Mouse (Mus musculus) liver, embryonic 14.5 days (tissue): ENCODE results near the gene Pisd. TPM values are rescaled to one million over a fixed set of nuclear protein-coding genes. Genes with fewer than 3 reads are reported as not detected.
A peak's percentile ranks its signal among the peaks of the same experiment; 100 is the strongest.
"Not testable (repeated sequence)": the region's sequence is repeated elsewhere in the genome, so short reads cannot be mapped to it uniquely, and the experiment has no call there.

Experiments
- ATAC-seq: fragments of 200-750 bp; cut with Nextera tagmentation; 2 replicates; pipeline ENCODE4 v1.8.0; 2017; ENCODE audit warnings: moderate number of reproducible peaks, mild to moderate bottlenecking, moderate library complexity; ENCODE audit not compliant: insufficient read depth
- DNase-seq, 3 experiments: peaks; one replicate each; pipeline ENCODE4 v3.0.0-alpha.2; 2012 to 2013; ENCODE audit warnings: low read depth in 3 of 3, low spot score in 3 of 3
- H3K27ac ChIP-seq: fragments of 300-500 bp; sonication (generic); 2 replicates; pipeline ENCODE4 v1.5.1; 2014; ENCODE audit warnings: moderate library complexity, mild to moderate bottlenecking, control low read depth, inconsistent platforms
- H3K27me3 ChIP-seq: fragments of 300-500 bp; sonication (generic); 2 replicates; pipeline ENCODE4 v1.6.1; 2014; ENCODE audit warnings: mild to moderate bottlenecking, low read length, moderate library complexity; ENCODE audit not compliant: control insufficient read depth, insufficient read depth
- H3K36me3 ChIP-seq: fragments of 300-500 bp; sonication (generic); replicated peaks from 2 replicates; pipeline ENCODE4 v1.6.1; 2014; ENCODE audit warnings: low read depth; ENCODE audit not compliant: control insufficient read depth, insufficient read depth
- H3K4me1 ChIP-seq, 2 experiments: fragments of 200-500 bp in 1 of 2; fragments of 300-500 bp in 1 of 2; sonication (generic) in 1 of 2; replicated peaks; 2 replicates each; pipeline ENCODE4 v1.6.1; 2012 to 2014; ENCODE audit warnings: antibody characterized with exemption in 1 of 2, inconsistent platforms in 1 of 2, low read length in 1 of 2; ENCODE audit not compliant: control insufficient read depth in 2 of 2, insufficient read depth in 2 of 2
- H3K4me2 ChIP-seq: fragments of 300-500 bp; sonication (generic); 2 replicates; pipeline ENCODE4 v1.6.1; 2014; ENCODE audit warnings: low read depth, mild to moderate bottlenecking, control low read depth, moderate library complexity
- H3K4me3 ChIP-seq, 2 experiments: fragments of 200-500 bp in 1 of 2; fragments of 300-500 bp in 1 of 2; sonication (generic) in 1 of 2; 2 replicates each; pipeline ENCODE4 v1.5.1; 2012 to 2014; ENCODE audit warnings: low read depth in 2 of 2, low read length in 2 of 2, mild to moderate bottlenecking in 2 of 2, control low read depth in 1 of 2, inconsistent platforms in 1 of 2, moderate library complexity in 1 of 2; ENCODE audit not compliant: insufficient read depth in 1 of 2
- H3K9ac ChIP-seq: fragments of 300-500 bp; sonication (generic); replicated peaks from 2 replicates; pipeline ENCODE4 v1.6.1; 2014; ENCODE audit warnings: mild to moderate bottlenecking, control low read depth, moderate library complexity
- H3K9me3 ChIP-seq: fragments of 300-500 bp; sonication (generic); 2 replicates; pipeline ENCODE4 v1.6.1; 2016; ENCODE audit warnings: low read length, mixed read lengths; ENCODE audit not compliant: control insufficient read depth
- CTCF ChIP-seq: IDR thresholded peaks from 2 replicates; pipeline ENCODE4 v1.5.1; 2016; ENCODE audit warnings: antibody characterized with exemption, low read depth, control low read depth
- EP300 ChIP-seq: IDR thresholded peaks from 2 replicates; pipeline ENCODE4 v1.6.1; 2016; ENCODE audit warnings: antibody characterized with exemption, low read depth
- WGBS: fragments of 180-500 bp; shearing (Covaris S2); extraction: QIAGEN DNeasy Blood & Tissue Kit; methylation state at CpG from one replicate; pipeline ENCODE4 v1.1.7; 2014; ENCODE audit not compliant: insufficient replicate concordance; 5-methylcytosine and 5-hydroxymethylcytosine counted together
- polyA plus RNA-seq, 2 experiments: library from polyadenylated mRNA; depleted of rRNA in 1 of 2; stranded (reverse) in 1 of 2; unstranded in 1 of 2; fragments of >200 nt; fragmentation: Nextera tagmentation in 1 of 2; extraction: Ambion mirVana in 1 of 2; gene quantifications; 2 replicates each; pipeline versions ENCODE4 v1.2.1 to v1.2.3; 2012 to 2014

Pisd gene
- polyA plus RNA-seq, 2 experiments, result 21.7 to 29.0 TPM

DNA sequence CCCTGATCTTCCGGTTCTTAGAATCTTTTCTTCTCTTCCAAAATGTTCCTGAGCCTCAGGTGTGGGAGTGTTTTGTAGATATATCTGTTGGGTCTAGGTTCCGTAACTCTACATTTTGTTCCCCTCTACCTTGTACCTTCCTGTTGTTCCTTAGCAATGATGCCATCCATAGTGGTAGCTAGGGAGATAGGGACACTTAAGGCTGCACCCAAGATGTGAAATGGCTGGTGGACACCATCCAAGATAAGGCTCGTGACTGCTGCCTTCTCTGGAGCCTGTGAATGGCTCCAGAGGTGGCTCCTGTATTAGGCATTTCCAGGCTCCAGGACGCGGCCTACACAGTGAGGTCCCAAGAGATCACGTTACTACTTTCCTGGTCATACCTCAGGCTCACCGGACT, 57.1 kb downstream of the Pisd start:
- no peak overlapping the region for H3K27ac ChIP-seq
- H3K9me3 ChIP-seq, result no peaks in the 10 kb centered on the region
- no peaks in the 10 kb centered on the region for H3K27me3 ChIP-seq
- DNase-seq, result no peak
- ATAC-seq, result no peak
- H3K4me3 ChIP-seq, result no peak overlapping the region
- H3K4me1 ChIP-seq, result peaks cover 0 to 11% of the 10 kb centered on the region in 2 experiments; a peak in 2 of 4 replicates
- WGBS, result 70% methylated on average over 7 of the region's 7 CpGs
- H3K36me3 ChIP-seq, result no peaks in the 10 kb centered on the region
- H3K4me2 ChIP-seq, result no peak overlapping the region
- H3K9ac ChIP-seq, result no peak overlapping the region
- TF ChIP-seq EP300, result no peak
- no peak for TF ChIP-seq CTCF

DNA sequence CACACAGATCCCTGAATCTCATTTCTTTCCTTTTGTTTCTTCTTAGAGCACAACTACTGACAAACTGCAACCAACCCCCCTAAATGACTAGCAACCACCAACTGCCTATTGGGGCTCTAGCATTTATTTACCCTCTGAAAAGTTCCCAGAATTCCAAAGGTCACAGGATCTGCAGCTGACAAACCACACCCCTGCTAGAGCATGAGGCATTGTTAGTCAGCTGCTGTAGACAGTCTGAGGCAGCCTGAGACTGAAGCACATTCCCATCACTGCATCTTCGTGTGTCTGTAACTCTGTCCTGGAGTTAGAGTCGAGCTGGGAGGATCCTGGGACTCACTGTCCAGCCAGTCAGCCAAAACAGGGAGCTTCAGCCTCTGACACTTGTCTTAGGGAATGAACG, 60.0 kb downstream of the Pisd start:
- 50% methylated on average over 3 of the region's 3 CpGs for WGBS
- H3K4me1 ChIP-seq, result peaks cover 0 to 11% of the 10 kb centered on the region in 2 experiments; a peak in 2 of 4 replicates
- not testable (repeated sequence) for H3K4me2 ChIP-seq, H3K4me3 ChIP-seq, H3K27me3 ChIP-seq, H3K9ac ChIP-seq, H3K9me3 ChIP-seq, H3K27ac ChIP-seq, H3K36me3 ChIP-seq, DNase-seq
- peak; percentile 51; the same call in 1 of the 2 replicates for ATAC-seq

DNA sequence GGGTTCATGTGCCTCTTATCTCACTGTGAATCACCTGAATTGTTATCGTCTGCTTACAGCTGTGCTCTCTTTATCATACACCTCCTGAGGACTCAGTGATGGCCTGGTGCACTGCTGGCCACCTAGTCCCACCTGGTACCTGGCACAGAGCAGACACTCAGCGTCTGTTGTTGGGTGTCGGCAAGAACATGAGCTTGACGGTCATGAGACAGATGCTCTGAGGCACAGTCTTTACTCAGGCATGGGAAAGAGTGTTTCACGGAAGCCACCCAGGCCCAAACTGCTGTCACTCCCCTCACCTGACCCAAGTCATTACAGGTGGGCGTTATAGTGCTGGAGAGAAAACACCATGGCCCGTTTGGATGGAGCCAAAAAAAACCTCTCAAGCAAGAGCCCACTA, 61.5 kb downstream of the Pisd start:
- ATAC-seq (no peak), DNase-seq (no peak)
- Histone ChIP-seq H3K27ac (no peak overlapping the region), H3K9ac (no peak overlapping the region), H3K4me2 (no peak overlapping the region), H3K4me1 (peaks cover 0 to 14% of the 10 kb centered on the region in 2 experiments; a peak in 2 of 4 replicates), H3K9me3 (no peaks in the 10 kb centered on the region), H3K36me3 (no peaks in the 10 kb centered on the region), H3K27me3 (no peaks in the 10 kb centered on the region), H3K4me3 (no peak overlapping the region)
- TF ChIP-seq CTCF (no peak), EP300 (no peak)
- 62% methylated on average over 7 of the region's 7 CpGs for WGBS

DNA sequence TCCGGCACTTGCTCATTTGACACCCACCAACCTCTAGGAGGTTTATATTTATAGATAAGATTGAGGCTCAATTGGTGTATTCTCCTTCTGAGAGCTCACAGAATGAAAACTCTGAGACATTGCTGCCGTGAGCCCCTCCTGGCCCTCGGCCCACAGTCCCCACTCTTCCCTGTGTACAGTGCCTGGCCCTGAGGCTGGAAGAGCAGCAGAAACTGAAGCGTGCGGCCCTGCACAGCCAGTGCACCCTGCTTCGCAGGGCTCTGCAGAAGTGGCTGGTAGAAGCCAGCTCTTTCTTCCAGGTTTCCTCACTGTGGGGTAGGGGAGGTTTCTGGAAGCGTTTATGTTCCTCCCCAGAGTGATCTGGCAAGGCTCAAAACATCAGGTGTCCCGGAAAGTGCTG, 62.7 kb downstream of the Pisd start:
- not testable (repeated sequence) for DNase-seq, H3K9ac ChIP-seq
- WGBS, result 69% methylated on average over 8 of the region's 8 CpGs

DNA sequence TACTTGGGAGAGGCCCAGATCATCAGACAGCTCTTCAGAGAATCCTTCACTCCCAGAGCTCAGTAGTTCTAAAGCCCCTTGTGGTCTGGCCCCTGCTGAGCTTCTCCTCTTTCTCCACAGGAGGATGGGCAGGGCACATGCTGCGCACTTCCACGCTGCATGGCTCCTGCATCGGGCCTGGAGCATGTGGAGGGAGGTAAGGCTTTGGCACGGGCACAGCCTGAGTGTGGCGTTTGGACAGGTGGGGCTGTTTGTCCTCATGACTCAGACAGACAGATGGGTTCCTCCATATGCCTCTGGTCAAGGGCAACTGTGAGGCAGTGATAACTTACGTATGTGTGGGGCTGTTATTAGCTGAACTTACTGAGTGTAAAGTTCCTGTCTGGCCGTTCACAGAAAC, 63.2 kb downstream of the Pisd start:
- H3K4me1 ChIP-seq, result peaks cover 0 to 14% of the 10 kb centered on the region in 2 experiments; a peak in 2 of 4 replicates
- H3K27me3 ChIP-seq, result no peaks in the 10 kb centered on the region
- TF ChIP-seq EP300, result no peak
- TF ChIP-seq CTCF, result no peak
- H3K4me2 ChIP-seq, result no peak overlapping the region
- 60% methylated on average over 7 of the region's 7 CpGs for WGBS
- H3K9me3 ChIP-seq, result no peaks in the 10 kb centered on the region
- no peaks in the 10 kb centered on the region for H3K36me3 ChIP-seq
- no peak overlapping the region for H3K9ac ChIP-seq
- DNase-seq, result no peak
- no peak for ATAC-seq
- H3K27ac ChIP-seq, result no peak overlapping the region
- H3K4me3 ChIP-seq, result no peak overlapping the region

More for the DNA sequence above, 62.7 kb downstream of the Pisd start:
- not testable (repeated sequence) for H3K27me3 ChIP-seq, H3K9me3 ChIP-seq, H3K36me3 ChIP-seq, ATAC-seq, H3K4me2 ChIP-seq, H3K4me3 ChIP-seq, H3K27ac ChIP-seq
- H3K4me1 ChIP-seq, result peaks cover 0 to 14% of the 10 kb centered on the region in 2 experiments; a peak in 2 of 4 replicates

DNA sequence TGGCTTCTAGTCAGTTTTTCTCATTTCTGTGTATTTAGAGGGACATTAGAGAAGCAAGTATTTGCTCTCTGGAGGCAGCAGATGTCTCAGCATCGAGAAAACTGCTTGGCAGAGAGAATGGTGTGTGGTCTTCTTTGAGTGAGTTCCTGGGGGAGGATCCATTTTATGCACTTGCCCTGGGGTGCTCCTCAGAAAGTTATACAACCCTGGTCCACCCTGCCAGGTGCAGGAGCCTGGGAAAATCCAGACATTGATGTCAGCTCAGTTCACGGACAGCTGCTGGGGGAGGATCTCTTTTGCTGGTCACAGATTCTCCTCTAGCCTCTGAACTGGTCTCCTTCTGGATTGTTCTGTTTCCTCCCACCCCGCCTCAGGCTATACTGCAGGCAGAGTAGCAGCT, 64.1 kb downstream of the Pisd start:
- DNase-seq, result no peak
- no peaks in the 10 kb centered on the region for H3K9me3 ChIP-seq
- WGBS, result 62% methylated on average over 3 of the region's 3 CpGs
- no peaks in the 10 kb centered on the region for H3K27me3 ChIP-seq
- no peak overlapping the region for H3K4me2 ChIP-seq
- peaks cover 0 to 14% of the 10 kb centered on the region in 2 experiments; a peak in 2 of 4 replicates for H3K4me1 ChIP-seq
- no peak for TF ChIP-seq CTCF
- TF ChIP-seq EP300, result no peak
- no peak for ATAC-seq
- no peak overlapping the region for H3K4me3 ChIP-seq
- no peak overlapping the region for H3K9ac ChIP-seq
- H3K27ac ChIP-seq, result no peak overlapping the region
- no peaks in the 10 kb centered on the region for H3K36me3 ChIP-seq
